Mouse (Mus musculus): ENCODE measurements at regions not wholly inside any gene's neighbourhood (a gene's known extent, or its start where the extent isn't known, plus 50 kb on each side); places are given as distances from the start of the nearest gene placed in this dataset.

DNA sequence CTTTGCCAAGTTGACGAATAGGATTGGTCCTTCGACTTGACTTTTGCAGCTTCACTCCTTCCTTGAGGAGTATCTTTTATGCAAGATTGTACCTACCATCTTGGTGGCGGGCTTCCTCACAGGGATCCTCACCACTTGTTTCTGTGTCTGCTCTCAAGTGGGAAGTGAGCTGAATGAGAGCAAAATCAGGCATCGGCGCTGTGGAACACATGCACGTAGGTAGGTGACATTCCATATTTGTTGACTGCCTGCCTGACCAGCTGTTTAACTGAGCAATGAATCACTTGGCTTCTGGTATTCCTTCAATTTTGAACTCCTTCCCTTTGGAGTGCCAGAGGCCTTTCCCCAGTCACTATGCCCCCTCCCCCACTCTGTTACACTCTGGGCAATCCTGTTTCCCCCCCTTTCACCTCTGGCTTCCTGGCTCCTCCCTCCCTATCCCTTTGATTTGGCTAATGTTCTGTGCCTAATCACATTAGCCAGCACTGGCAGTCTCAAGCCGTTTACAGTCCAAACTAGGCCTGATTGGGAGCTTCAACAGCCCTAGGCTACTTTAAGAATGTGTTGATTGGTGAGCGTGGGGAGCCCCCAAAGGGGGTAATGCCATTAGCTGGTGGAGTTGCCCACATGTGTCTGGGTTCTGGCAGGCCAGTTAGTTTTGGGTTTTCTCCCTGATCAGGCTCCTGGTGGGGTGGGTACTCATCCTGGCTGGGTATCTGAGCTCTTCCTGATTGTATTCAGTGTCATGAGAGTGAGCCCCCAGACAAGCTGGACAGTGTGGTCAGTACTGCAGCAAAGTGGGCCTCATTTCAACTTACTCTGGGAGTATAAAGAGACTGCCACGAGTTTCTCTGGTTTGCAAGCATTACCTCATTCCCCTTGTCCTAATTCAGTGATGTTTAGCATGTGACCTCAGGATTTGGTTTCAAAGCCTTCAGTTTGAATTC lies 285.8 kb downstream of the Bcl11a start:
- no peak for TF ChIP-seq CTCF (IDR thresholded peaks at IDR 0.05; ENCODE audit: borderline replicate concordance, insufficient read depth, low read length)
- no peak for TF ChIP-seq POLR2A (IDR thresholded peaks at IDR 0.05; ENCODE audit: low read depth, low read length)

All from embryonic fibroblast, embryonic 13.5 days (primary cell).